Mouse (Mus musculus) intestine, embryonic 16.5 days (tissue): Measurements from ENCODE around the gene Rtn2. TPM values are rescaled to one million over a fixed set of nuclear protein-coding genes. Genes with fewer than 3 reads are reported as not detected.

Experiments
- ATAC-seq: fragments of 200-750 bp; cut with Nextera tagmentation; 2 replicates; pipeline ENCODE4 v1.8.0; 2017; ENCODE audit warnings: moderate TSS enrichment, moderate library complexity
- H3K27ac ChIP-seq: fragments of 300-500 bp; sonication (generic); 2 replicates; pipeline ENCODE4 v1.5.1; 2014; ENCODE audit warnings: mild to moderate bottlenecking, low read length
- H3K27me3 ChIP-seq: fragments of 300-500 bp; sonication (generic); replicated peaks from 2 replicates; pipeline ENCODE4 v1.6.1; 2014; ENCODE audit warnings: low read length, control low read depth, mixed read lengths; ENCODE audit not compliant: control insufficient read depth, insufficient read depth
- H3K36me3 ChIP-seq: fragments of 300-500 bp; sonication (generic); 2 replicates; pipeline ENCODE4 v1.6.1; 2014; ENCODE audit warnings: low read length, control low read depth; ENCODE audit not compliant: control insufficient read depth, insufficient read depth
- H3K4me1 ChIP-seq: fragments of 300-500 bp; sonication (generic); 2 replicates; pipeline ENCODE4 v1.6.1; 2014; ENCODE audit warnings: low read length, control low read depth, mixed read lengths; ENCODE audit not compliant: control insufficient read depth, insufficient read depth
- H3K4me2 ChIP-seq: fragments of 300-500 bp; sonication (generic); 2 replicates; pipeline ENCODE4 v1.6.1; 2014; ENCODE audit warnings: low read depth, low read length, control low read depth
- H3K4me3 ChIP-seq: fragments of 300-500 bp; sonication (generic); 2 replicates; pipeline ENCODE4 v1.5.1; 2014; ENCODE audit warnings: mild to moderate bottlenecking, low read length
- H3K9ac ChIP-seq: fragments of 300-500 bp; sonication (generic); 2 replicates; pipeline ENCODE4 v1.6.1; 2014; ENCODE audit warnings: low read depth, low read length
- H3K9me3 ChIP-seq: fragments of 300-500 bp; sonication (generic); 2 replicates; pipeline ENCODE4 v1.6.1; 2016; ENCODE audit warnings: low read length, control low read depth; ENCODE audit not compliant: control insufficient read depth
- WGBS: fragments of 180-500 bp; shearing (Covaris S2); extraction: QIAGEN DNeasy Blood & Tissue Kit; methylation state at CpG from one replicate; pipeline ENCODE4 v1.1.7; 2014; 5-methylcytosine and 5-hydroxymethylcytosine counted together
- polyA plus RNA-seq: library from polyadenylated mRNA; unstranded; fragments of >200 nt; fragmentation: Nextera tagmentation; extraction: Ambion mirVana; gene quantifications from 2 replicates; pipeline ENCODE4 v1.2.1, GENCODE M21; 2015

Gene Rtn2
- polyA plus RNA-seq, 1 experiment from 2014 or later, result 10.3 TPM

DNA sequence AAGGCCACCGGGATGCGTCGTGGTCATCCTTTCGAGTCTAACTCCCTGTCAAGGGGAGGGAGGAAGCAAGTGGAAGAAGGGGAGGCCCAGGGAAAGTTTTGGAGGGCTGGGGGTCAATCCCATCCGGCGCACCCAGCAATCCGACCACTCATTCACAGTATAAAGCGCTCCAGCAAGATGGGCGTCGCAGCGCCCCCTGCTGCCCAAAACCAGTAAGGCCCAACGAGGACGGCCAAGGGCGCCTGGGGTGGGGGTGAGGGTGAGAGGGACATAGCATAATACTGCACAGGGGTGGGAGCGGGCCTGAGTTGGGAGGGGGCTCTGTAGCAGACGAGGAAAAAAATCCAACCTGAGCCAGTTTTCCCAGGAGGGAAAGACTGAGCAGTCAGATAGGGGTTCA, 21.3 kb downstream of the Rtn2 start:
- Histone ChIP-seq H3K4me1 (peaks cover 23% of the 10 kb centered on the region), H3K9ac (peak overlapping the region; percentile 11; the same call in 1 of the 2 replicates), H3K4me2 (peak overlapping the region; percentile 43), H3K4me3 (peak overlapping the region; percentile 27), H3K27me3 (peaks cover 49% of the 10 kb centered on the region), H3K36me3 (no peaks in the 10 kb centered on the region), H3K27ac (no peak overlapping the region), H3K9me3 (no peaks in the 10 kb centered on the region)
- ATAC-seq, result no peak
- WGBS, result 2% methylated on average over 16 of the region's 16 CpGs

DNA sequence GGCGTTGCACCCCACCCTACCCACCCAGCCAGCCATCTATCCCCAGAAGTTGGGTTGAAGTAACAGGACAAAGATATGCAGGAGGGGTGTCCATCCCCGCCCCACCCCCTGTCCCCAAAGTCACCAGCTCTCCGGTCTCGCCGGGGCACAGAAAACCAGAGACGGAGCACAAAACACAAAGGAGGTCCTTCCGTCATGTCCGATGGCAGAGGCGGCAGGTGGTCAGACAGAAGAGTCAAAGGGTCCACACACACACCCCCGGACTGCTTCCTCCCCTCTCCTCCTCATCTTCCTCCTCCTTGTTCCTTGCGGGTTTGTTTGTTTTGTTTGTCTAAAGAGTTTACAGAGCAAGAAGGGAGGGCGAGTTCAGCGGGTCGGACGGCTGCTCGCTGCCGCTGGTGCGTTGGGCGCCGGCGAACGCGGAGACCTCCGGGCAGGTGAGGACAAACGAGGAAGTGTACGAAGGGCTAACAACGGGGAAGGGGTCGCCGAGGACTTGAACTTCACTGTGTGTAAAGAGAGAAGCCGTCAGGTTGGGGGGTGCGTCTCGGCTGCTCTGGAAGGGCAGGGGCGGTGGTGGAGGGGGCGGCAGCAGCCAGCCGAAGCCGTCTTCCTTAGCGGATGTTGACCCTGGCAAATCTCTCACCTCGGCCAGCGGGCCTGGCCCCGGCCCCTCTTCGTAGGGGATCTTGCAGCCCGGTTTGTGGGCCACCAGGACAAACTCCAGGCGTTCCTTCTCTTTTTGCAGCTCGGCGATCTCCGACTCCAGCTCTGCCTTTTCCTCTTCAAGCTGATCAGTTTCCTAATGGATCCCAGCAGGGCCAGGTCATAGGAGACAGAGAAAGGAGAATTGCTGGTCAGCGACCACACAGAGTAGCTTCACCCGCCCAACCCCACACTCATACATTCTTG, 22.3 kb downstream of the Rtn2 start:
- peak overlapping the region; percentile 58 for H3K9ac ChIP-seq
- H3K27ac ChIP-seq, result no peak overlapping the region
- ATAC-seq, result no peak
- peaks cover 27% of the 10 kb centered on the region for H3K4me1 ChIP-seq
- H3K4me3 ChIP-seq, result peak overlapping the region; percentile 38
- 2% methylated on average over 48 of the region's 48 CpGs for WGBS
- H3K36me3 ChIP-seq, result no peaks in the 10 kb centered on the region
- H3K4me2 ChIP-seq, result peak overlapping the region; percentile 63
- H3K9me3 ChIP-seq, result no peaks in the 10 kb centered on the region
- H3K27me3 ChIP-seq, result peaks cover 49% of the 10 kb centered on the region

DNA sequence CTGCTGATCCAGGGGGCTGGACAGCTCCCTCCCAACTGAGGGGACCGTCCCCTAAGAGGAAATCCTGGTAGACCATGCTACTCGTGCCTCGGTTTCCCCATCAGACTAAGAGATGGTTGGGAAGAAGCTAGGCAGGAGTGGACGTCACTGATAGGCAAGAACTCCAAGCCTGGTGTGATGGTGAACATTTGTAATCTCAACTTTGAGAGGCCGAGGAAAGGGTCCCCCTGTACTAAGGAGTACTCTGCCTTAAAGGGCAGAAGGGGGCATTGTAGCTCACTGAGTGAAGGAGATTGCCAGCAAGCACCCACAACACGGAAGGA, 22.9 kb downstream of the Rtn2 start:
- Histone ChIP-seq H3K9me3 (no peaks in the 10 kb centered on the region), H3K4me1 (peaks cover 27% of the 10 kb centered on the region), H3K27me3 (peaks cover 49% of the 10 kb centered on the region), H3K27ac (no peak overlapping the region), H3K4me2 (peak overlapping the region; percentile 63), H3K36me3 (no peaks in the 10 kb centered on the region), H3K9ac (no peak overlapping the region; the same call in 1 of the 2 replicates), H3K4me3 (peak overlapping the region; percentile 38)
- ATAC-seq, result no peak
- WGBS, result 7% methylated on average over 6 of the region's 6 CpGs

DNA sequence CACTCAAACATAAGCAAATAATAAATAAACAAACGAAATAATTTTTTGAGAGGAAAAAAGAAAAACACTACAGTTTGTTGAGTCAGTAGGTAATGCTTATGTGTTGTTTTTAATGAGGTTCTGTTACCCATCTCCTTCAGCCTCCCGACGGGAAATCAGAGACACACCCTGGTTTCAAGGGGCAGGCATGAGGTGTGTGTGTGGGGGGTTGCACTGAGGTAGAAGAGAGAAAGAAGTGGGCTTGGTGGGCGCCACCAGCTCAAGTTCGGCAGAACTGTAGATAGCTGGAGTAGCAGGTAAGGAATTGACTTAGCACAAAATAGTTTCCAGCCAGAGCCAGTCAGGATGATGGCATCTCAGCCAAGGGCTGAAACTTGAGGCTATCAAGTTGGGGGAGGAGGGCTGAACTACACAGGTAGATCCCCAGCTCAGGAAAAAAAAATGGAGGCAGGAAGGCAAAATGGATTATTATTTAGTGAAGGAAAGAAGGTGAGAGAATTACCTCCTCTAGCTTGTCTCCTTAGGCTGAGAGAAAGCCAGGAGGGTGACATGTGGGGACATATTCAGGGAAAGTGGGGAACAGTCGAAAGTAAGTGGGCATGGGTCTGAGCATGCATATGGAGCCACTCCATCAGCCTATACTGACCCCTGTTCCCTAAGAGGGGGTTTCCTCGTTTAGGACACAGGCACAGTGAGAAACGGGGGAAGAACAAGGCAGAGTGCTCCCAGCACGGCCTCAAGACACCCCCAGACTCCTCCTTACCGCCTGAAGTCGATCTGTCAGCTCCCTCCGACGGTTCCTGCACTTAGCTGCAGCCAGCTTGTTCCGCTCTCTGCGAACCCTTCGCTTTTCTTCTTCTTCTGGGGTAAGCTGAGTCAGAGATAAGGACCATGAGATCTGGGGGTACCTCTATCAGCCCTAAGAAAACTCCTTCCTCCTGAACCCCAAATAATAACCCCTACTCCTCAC, 23.7 kb downstream of the Rtn2 start:
- H3K9me3 ChIP-seq, result no peaks in the 10 kb centered on the region
- H3K36me3 ChIP-seq, result no peaks in the 10 kb centered on the region
- H3K4me2 ChIP-seq, result no peak overlapping the region
- 51% methylated on average over 16 of the region's 16 CpGs for WGBS
- H3K27ac ChIP-seq, result no peak overlapping the region
- H3K4me1 ChIP-seq, result peaks cover 31% of the 10 kb centered on the region
- no peak overlapping the region for H3K9ac ChIP-seq
- H3K4me3 ChIP-seq, result no peak overlapping the region
- H3K27me3 ChIP-seq, result peaks cover 49% of the 10 kb centered on the region
- ATAC-seq, result no peak

DNA sequence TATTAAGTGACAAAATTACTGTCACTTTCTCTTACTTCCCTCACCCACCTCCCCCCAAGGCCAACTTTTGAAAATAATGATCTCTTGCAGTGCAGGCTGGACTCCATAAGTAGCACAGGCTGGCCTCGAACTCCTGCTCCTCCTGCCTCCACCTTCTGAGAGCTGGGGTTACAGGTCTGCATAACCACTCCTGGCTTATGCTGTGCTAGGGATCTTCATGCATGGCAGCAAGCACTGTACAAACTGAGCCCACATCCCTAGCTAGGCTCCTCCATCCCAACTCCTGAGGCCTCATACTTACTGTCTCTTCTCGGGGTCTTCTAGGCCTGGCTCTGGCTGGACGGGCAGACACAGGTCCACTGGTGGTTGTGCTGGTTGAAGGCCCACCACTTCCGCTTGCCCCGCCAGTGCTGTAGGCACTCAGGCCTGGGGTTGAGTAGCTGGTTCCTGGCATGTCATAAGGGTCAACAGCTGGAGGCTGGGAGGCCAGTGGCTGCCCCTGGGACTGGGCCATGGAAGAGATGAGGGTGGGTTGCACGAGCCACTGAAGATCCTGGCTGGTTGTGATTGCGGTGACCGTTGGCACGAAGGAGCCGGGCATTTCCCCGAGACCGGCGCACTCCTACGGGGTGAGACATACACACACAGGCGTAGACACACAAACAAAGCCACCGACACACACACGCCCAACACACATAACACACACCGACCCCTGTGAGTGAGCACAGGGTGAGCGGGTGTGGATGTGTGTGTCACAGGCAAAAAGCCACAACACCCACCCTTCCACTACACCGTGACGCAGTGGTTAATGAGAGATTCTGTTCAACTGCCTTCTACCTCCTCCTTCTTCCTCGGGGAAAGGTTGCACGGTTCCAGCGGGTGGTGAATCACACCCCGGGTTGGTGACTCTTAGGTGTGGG, 24.7 kb downstream of the Rtn2 start:
- 0 out of 2 replicates have a peak overlapping the region, but pooled peaks have one; percentile 72 for H3K9ac ChIP-seq
- WGBS, result 66% methylated on average over 25 of the region's 25 CpGs

DNA sequence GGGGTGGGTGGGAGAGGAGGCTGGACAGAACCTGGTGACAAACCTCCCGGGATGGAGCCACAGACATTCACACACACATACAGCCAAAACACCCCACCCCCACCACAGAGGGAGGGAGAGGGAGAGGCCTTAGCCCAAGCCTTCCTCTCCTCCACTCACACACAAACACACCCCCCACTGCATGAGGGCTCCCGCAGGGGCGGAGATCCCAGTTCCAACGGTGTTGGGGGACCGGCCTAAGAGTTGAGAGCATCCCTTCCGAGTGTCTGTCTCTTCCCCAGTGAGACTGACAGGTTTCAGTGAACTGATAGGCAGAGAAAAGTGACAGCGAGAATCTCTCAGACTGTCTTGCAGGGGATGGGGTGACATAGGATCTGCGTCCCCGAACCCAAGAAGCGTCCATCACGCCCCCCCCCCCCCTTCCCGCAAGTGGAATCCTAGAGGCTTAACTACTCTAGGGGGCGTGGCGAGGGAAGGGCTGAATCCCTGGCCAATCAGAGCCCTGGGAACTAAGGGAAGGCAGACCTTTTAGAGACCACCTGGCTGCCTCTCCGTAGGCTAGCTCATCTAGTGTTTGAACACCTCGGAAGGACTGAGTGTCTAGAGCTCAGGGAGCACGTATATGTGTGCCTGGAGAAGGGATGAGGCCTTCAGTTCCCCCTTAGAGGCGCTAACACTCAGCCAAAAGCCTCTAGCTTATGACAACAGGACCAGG, 25.5 kb downstream of the Rtn2 start:
- peak overlapping the region; percentile 70 for H3K27ac ChIP-seq
- H3K9me3 ChIP-seq, result no peaks in the 10 kb centered on the region
- H3K4me2 ChIP-seq, result peak overlapping the region; percentile 99
- 3% methylated on average over 18 of the region's 18 CpGs for WGBS
- no peaks in the 10 kb centered on the region for H3K36me3 ChIP-seq
- peak overlapping the region; percentile 72 for H3K9ac ChIP-seq
- H3K4me1 ChIP-seq, result peaks cover 26% of the 10 kb centered on the region
- peak; percentile 57 for ATAC-seq
- peaks cover 38% of the 10 kb centered on the region for H3K27me3 ChIP-seq
- H3K4me3 ChIP-seq, result peak overlapping the region; percentile 61

More for the DNA sequence above, 24.7 kb downstream of the Rtn2 start:
- no peak for ATAC-seq
- Histone ChIP-seq H3K4me3 (no peak overlapping the region), H3K9me3 (no peaks in the 10 kb centered on the region), H3K27ac (no peak overlapping the region), H3K27me3 (peaks cover 42% of the 10 kb centered on the region), H3K36me3 (no peaks in the 10 kb centered on the region), H3K4me2 (no peak overlapping the region; the same call in 1 of the 2 replicates), H3K4me1 (peaks cover 26% of the 10 kb centered on the region)

DNA sequence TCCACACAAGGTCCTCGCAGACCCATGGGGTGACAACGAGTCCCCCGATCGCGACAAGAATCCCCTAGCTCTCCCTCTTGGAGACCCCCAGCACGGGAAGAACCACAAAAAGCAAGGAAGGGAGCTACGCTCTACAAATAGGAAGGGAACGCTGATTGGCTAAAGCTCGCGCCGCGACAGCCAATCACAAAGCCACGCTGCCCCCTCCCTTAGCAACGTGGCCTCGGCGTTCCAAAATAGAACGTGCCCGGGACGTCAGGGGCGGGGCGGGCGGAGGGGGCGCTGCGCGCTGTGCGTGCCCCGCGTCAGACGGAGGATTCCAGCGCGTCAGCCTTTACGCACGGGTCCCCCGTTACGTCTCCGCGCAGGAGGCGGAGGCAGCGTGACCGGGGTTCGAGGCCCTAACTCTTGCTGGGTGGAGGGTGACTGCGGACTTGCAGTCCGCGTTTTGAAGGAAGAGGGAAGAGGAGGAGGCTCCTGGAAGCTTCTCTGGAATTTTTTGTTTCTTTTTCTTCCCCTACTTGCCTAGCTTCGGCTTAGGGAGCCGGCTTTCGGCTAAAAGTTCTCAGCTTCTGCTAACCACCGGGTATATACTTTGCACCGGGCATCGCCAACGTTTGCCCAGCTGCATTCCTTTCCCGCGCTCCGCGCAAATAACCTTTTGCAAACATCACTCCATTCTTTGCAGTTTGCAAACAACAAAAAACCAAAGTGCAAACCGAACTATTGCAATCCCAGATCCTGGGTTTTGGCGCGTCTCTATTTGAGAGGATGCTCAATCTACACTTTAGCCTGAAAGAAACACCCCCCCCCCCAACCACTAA, 26.2 kb downstream of the Rtn2 start:
- under 1% methylated on average over 58 of the region's 58 CpGs for WGBS
- Histone ChIP-seq H3K9me3 (no peaks in the 10 kb centered on the region), H3K27me3 (peaks cover 34% of the 10 kb centered on the region), H3K9ac (peak overlapping the region; percentile 72), H3K4me3 (peak overlapping the region; percentile 61), H3K36me3 (no peaks in the 10 kb centered on the region), H3K27ac (peak overlapping the region; percentile 70), H3K4me2 (peak overlapping the region; percentile 99), H3K4me1 (peaks cover 23% of the 10 kb centered on the region)
- peak; percentile 83 for ATAC-seq
